Mouse (Mus musculus): ENCODE results near the gene Ercc6.

The Ercc6 gene

GRCm38 (mm10) chr14:32561428-32561827, 48.1 kb downstream of the Ercc6 start:
- intact Hi-C loops (cut with DNase I) = no loop called here

GRCm38 (mm10) chr14:32563661-32564060, 50.3 kb downstream of the Ercc6 start:
- intact Hi-C loops (cut with DNase I) = no loop called here

GRCm38 (mm10) chr14:32572519-32572918, 59.2 kb downstream of the Ercc6 start:
- intact Hi-C loops (cut with DNase I) = no loop called here

GRCm38 (mm10) chr14:32578420-32578819, 65.1 kb downstream of the Ercc6 start:
- intact Hi-C loops (cut with DNase I) = no loop called here

- intact Hi-C loops (cut with DNase I) = no loop called here
These were observed 70.4 kb downstream of the Ercc6 start for GRCm38 (mm10) chr14:32583696-32584095.

GRCm38 (mm10) chr14:32587013-32587784, 73.9 kb downstream of the Ercc6 start:
- intact Hi-C loops (cut with DNase I) = loop anchor here (2.0 kb wide), 1 partner anchor 54 kb away; no protein-coding TSS in a partner anchor

- intact Hi-C loops (cut with DNase I) = no loop called here
These were observed 77.1 kb downstream of the Ercc6 start for GRCm38 (mm10) chr14:32590377-32590776.

GRCm38 (mm10) chr14:32597232-32598231, 84.2 kb downstream of the Ercc6 start:
- intact Hi-C loops (cut with DNase I) = no loop called here

GRCm38 (mm10) chr14:32598437-32599219, 85.3 kb downstream of the Ercc6 start:
- intact Hi-C loops (cut with DNase I) = no loop called here

- intact Hi-C loops (cut with DNase I) = loop anchor here (10.0 kb wide), 1 partner anchor 675 kb away; no protein-coding TSS in a partner anchor
These were observed 86.1 kb downstream of the Ercc6 start, which contains the start of gene Prrxl1 for GRCm38 (mm10) chr14:32599290-32600041. Gene Prrxl1 (plus strand): TSS chr14:32599407.

GRCm38 (mm10) chr14:32600110-32600509, 86.8 kb downstream of the Ercc6 start:
- intact Hi-C loops (cut with DNase I) = loop anchor here (10.0 kb wide), 1 partner anchor 675 kb away; no protein-coding TSS in a partner anchor

- intact Hi-C loops (cut with DNase I) = loop anchor here (5.0 to 10.0 kb wide), 2 partner anchors 197 to 669 kb away; no protein-coding TSS in a partner anchor
These were observed 92.2 kb downstream of the Ercc6 start for GRCm38 (mm10) chr14:32605508-32605907.

GRCm38 (mm10) chr14:32606316-32606715, 93.0 kb downstream of the Ercc6 start:
- intact Hi-C loops (cut with DNase I) = loop anchor here (5.0 to 10.0 kb wide), 2 partner anchors 196 to 668 kb away; no protein-coding TSS in a partner anchor

GRCm38 (mm10) chr14:32609392-32609791, 96.1 kb downstream of the Ercc6 start:
- intact Hi-C loops (cut with DNase I) = loop anchor here (5.0 to 10.0 kb wide), 2 partner anchors 193 to 665 kb away; no protein-coding TSS in a partner anchor

GRCm38 (mm10) chr14:32617253-32617652, 103.9 kb downstream of the Ercc6 start:
- intact Hi-C loops (cut with DNase I) = loop anchor here (10.0 kb wide), 1 partner anchor 348 kb away; no protein-coding TSS in a partner anchor

GRCm38 (mm10) chr14:32624245-32624644, 110.9 kb downstream of the Ercc6 start:
- intact Hi-C loops (cut with DNase I) = no loop called here

- intact Hi-C loops (cut with DNase I) = no loop called here
These were observed 111.5 kb downstream of the Ercc6 start for GRCm38 (mm10) chr14:32624811-32625210.

GRCm38 (mm10) chr14:32627271-32627670, 114.0 kb downstream of the Ercc6 start:
- intact Hi-C loops (cut with DNase I) = no loop called here

GRCm38 (mm10) chr14:32628584-32628983, 115.3 kb downstream of the Ercc6 start:
- intact Hi-C loops (cut with DNase I) = no loop called here

All from adrenal gland (tissue).